Mouse (Mus musculus) ES-Bruce4 (cell line): Measurements from ENCODE around the gene Sohlh2. TPM values are rescaled to one million over a fixed set of nuclear protein-coding genes. Genes with fewer than 3 reads are reported as not detected.

Experiments used
- H3K27ac ChIP-seq: 2 replicates; pipeline ENCODE4 v1.5.1; 2012; ENCODE audit warnings: low read length, inconsistent platforms; ENCODE audit not compliant: insufficient read depth
- H3K27me3 ChIP-seq: 2 replicates; pipeline ENCODE4 v1.6.1; 2012; ENCODE audit warnings: mild to moderate bottlenecking, low read length, inconsistent platforms; ENCODE audit not compliant: control insufficient read depth, poor library complexity, insufficient read depth, severe bottlenecking
- H3K36me3 ChIP-seq: 2 replicates; pipeline ENCODE4 v1.6.1; 2012; ENCODE audit warnings: inconsistent platforms, mild to moderate bottlenecking, low read length, moderate library complexity; ENCODE audit not compliant: control insufficient read depth, poor library complexity, insufficient read depth, severe bottlenecking
- H3K4me1 ChIP-seq: one replicate; pipeline ENCODE4 v1.8.1; 2011; ENCODE audit warnings: low read length; ENCODE audit not compliant: control insufficient read depth, insufficient read depth
- H3K4me3 ChIP-seq: 2 replicates; pipeline ENCODE4 v1.5.1; 2011; ENCODE audit warnings: low read depth, mild to moderate bottlenecking, low read length
- H3K9ac ChIP-seq: 2 replicates; pipeline ENCODE4 v1.6.1; 2012; ENCODE audit warnings: low read depth, mild to moderate bottlenecking, inconsistent platforms; ENCODE audit not compliant: poor library complexity, severe bottlenecking
- H3K9me3 ChIP-seq: replicated peaks from 2 replicates; pipeline ENCODE4 v1.6.1; 2012; ENCODE audit warnings: mild to moderate bottlenecking, low read length, inconsistent platforms; ENCODE audit not compliant: control insufficient read depth, poor library complexity, insufficient read depth, severe bottlenecking
- CTCF ChIP-seq: IDR thresholded peaks from one replicate; pipeline ENCODE4 v1.8.1; 2011; ENCODE audit warnings: low read depth, low read length
- EP300 ChIP-seq: IDR thresholded peaks from 2 replicates; pipeline ENCODE4 v1.6.1; 2011; ENCODE audit warnings: low read depth, low read length; ENCODE audit not compliant: insufficient read depth
- POLR2A ChIP-seq: IDR thresholded peaks from one replicate; pipeline ENCODE4 v1.8.1; 2011; ENCODE audit warnings: low read length; ENCODE audit not compliant: insufficient read depth
- polyA plus RNA-seq: library from polyadenylated mRNA; stranded (reverse); fragments of >200 nt; gene quantifications from 2 replicates; pipeline ENCODE4 v1.2.4, GENCODE M21; 2011; ENCODE audit warnings: low read depth; ENCODE audit not compliant: missing spikeins, insufficient read depth, insufficient read length

Gene Sohlh2
- polyA plus RNA-seq, 1 experiment = 3.8 TPM

- Histone ChIP-seq H3K4me3 (no peak overlapping the region), H3K27me3 (no peaks in the 10 kb centered on the region), H3K36me3 (no peaks in the 10 kb centered on the region), H3K9ac (no peak overlapping the region), H3K9me3 (no peaks in the 10 kb centered on the region), H3K4me1 (no peaks in the 10 kb centered on the region), H3K27ac (no peak overlapping the region)
- TF ChIP-seq CTCF (no peak), POLR2A (no peak), EP300 (no peak)
These were observed 32.0 kb downstream of the Sohlh2 start for GRCm38 (mm10) chr3:55213785-55214184.

GRCm38 (mm10) chr3:55214413-55214812 is 32.6 kb downstream of the Sohlh2 start:
- no peaks in the 10 kb centered on the region for H3K36me3 ChIP-seq
- TF ChIP-seq EP300 = no peak
- TF ChIP-seq POLR2A = no peak
- no peak for TF ChIP-seq CTCF
- no peaks in the 10 kb centered on the region for H3K9me3 ChIP-seq
- H3K27me3 ChIP-seq = no peaks in the 10 kb centered on the region
- no peaks in the 10 kb centered on the region for H3K4me1 ChIP-seq
- no peak overlapping the region for H3K27ac ChIP-seq
- no peak overlapping the region for H3K9ac ChIP-seq
- H3K4me3 ChIP-seq = no peak overlapping the region

DNA sequence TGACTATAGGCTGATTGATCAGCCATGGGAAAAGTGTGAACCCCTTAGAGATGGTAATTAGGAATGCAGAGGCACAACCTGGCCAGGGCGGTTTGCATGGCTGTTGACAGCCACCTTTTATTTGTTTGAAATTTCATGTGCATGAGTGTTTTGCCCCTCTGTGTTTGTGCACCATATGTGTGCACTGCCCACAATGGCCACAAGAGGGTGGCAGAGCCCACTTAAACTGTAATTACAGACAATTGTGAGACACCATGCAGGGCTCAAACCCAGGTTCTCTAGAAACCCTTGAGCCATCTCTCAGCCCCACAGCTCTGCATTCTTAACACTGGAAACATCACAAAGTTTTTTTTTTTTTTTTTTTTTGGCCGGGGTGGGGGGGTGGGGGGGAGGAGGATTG is 40.7 kb downstream of the Sohlh2 start:
- no peak for TF ChIP-seq POLR2A
- peak; percentile 31 for TF ChIP-seq CTCF
- Histone ChIP-seq H3K4me1 (no peaks in the 10 kb centered on the region), H3K9ac (no peak overlapping the region), H3K27me3 (no peaks in the 10 kb centered on the region), H3K9me3 (no peaks in the 10 kb centered on the region), H3K36me3 (no peaks in the 10 kb centered on the region), H3K27ac (no peak overlapping the region), H3K4me3 (no peak overlapping the region)

GRCm38 (mm10) chr3:55223862-55224261 is 42.0 kb downstream of the Sohlh2 start:
- H3K36me3 ChIP-seq = no peaks in the 10 kb centered on the region
- no peaks in the 10 kb centered on the region for H3K27me3 ChIP-seq
- H3K4me1 ChIP-seq = no peaks in the 10 kb centered on the region
- H3K9ac ChIP-seq = no peak overlapping the region
- H3K27ac ChIP-seq = no peak overlapping the region
- TF ChIP-seq CTCF (no peak), POLR2A (no peak), EP300 (no peak)
- no peak overlapping the region for H3K4me3 ChIP-seq
- no peaks in the 10 kb centered on the region for H3K9me3 ChIP-seq

DNA sequence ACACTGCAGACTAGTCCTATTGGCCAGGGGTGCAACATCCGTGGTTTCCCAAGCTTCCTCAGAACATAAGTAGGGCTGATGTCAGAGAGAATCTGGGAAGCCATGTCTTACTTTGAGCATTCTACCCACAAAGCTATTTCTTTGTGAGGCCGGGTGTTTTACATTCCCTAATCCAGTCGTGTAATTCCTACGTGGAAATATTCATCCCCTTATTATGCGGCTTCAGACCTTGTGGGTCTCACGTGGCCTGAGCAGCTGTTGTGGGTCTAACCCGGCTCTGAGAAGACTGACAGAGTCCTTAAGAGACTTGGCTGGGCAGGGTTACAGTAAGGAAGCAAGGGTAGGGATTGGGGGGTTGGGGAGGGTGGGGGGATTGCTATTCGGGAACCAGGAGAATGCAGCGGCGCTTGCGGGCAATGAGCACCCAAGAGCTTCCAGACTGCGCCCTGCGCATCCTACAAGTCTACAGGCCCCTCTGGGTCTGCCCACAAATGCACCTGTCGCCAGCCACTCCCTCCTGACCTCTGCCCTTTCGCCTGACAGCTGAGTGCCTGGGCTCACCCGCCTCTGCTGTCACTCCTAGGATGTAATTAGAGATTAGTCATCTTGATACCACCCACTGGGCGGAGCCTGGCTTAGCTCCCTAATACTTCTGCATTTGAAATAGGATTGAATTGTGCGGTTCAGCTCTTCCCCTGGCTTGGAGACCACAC is 44.8 kb downstream of the Sohlh2 start:
- H3K4me3 ChIP-seq = no peak overlapping the region
- H3K9me3 ChIP-seq = no peaks in the 10 kb centered on the region
- H3K27me3 ChIP-seq = no peaks in the 10 kb centered on the region
- no peaks in the 10 kb centered on the region for H3K36me3 ChIP-seq
- H3K4me1 ChIP-seq = no peaks in the 10 kb centered on the region
- no peak overlapping the region for H3K27ac ChIP-seq
- TF ChIP-seq EP300 = no peak
- no peak for TF ChIP-seq CTCF
- TF ChIP-seq POLR2A = no peak
- H3K9ac ChIP-seq = no peak overlapping the region

DNA sequence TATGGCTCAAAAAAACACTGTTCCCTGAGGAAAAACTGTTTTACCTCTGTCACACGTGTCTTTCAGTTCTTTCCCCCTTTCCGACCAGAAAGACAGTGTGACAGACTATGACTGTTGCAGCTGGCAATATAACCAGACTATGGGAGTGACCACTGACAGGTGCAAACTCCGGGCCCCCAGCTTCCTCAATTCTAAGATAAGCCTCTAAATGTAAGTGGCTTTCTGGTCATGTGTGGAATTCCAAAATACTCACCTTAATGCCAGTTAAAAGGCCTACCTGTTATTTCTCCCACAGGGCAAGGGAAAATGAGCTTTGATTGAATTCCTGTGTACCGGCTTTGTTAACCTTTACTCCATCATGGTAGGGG is 45.4 kb downstream of the Sohlh2 start:
- H3K27ac ChIP-seq = no peak overlapping the region
- H3K4me1 ChIP-seq = no peaks in the 10 kb centered on the region
- no peaks in the 10 kb centered on the region for H3K9me3 ChIP-seq
- H3K27me3 ChIP-seq = no peaks in the 10 kb centered on the region
- no peak for TF ChIP-seq EP300
- no peak for TF ChIP-seq POLR2A
- no peak for TF ChIP-seq CTCF
- no peak overlapping the region for H3K4me3 ChIP-seq
- H3K36me3 ChIP-seq = no peaks in the 10 kb centered on the region
- H3K9ac ChIP-seq = no peak overlapping the region
